Mouse (Mus musculus) gastrocnemius, postnatal 36 days (tissue): ENCODE results near the gene Dnmt3l. TPM values are rescaled to one million over a fixed set of nuclear protein-coding genes. Genes with fewer than 3 reads are reported as not detected.

Experiments
- DNase-seq, 2 experiments: peaks; one replicate each; pipeline ENCODE4 v3.0.0; 2022
- intact Hi-C: fragments of 180-260 bp; cut with DNase I; formaldehyde crosslinking; loops from one replicate; pipeline ENCODE4 v1.15.1; 2025
- total RNA-seq, 2 experiments: library from RNA; stranded (reverse); gene quantifications; 2 replicates each; pipeline ENCODE4 v1.2.3; 2021

The Dnmt3l gene
- total RNA-seq, 2 experiments from 2014 or later = not detected

- intact Hi-C loops = loop anchor here (5.0 kb wide), 1 partner anchor 134 kb away; no protein-coding TSS in a partner anchor
- DNase-seq = peak; percentile 32 to 60
Observed at GRCm38 (mm10) chr10:78028129-78028528, 13.6 kb upstream of the Dnmt3l start.

- intact Hi-C loops = loop anchor here (5.0 kb wide), 1 partner anchor 133 kb away; no protein-coding TSS in a partner anchor
- DNase-seq = no peak
Observed at GRCm38 (mm10) chr10:78029080-78029479, 12.7 kb upstream of the Dnmt3l start.

- intact Hi-C loops = no loop called here
- no peak for DNase-seq
Observed at GRCm38 (mm10) chr10:78031987-78032386, 9.8 kb upstream of the Dnmt3l start.

GRCm38 (mm10) chr10:78037139-78037538, 4.6 kb upstream of the Dnmt3l start:
- no peak for DNase-seq
- intact Hi-C loops = no loop called here

GRCm38 (mm10) chr10:78042096-78042495, 349 bp downstream of the Dnmt3l start:
- DNase-seq = no peak
- intact Hi-C loops = loop anchor here (2.0 kb wide), 1 partner anchor 57 kb away; no protein-coding TSS in a partner anchor

GRCm38 (mm10) chr10:78042697-78043405, 1.1 kb downstream of the Dnmt3l start:
- intact Hi-C loops = loop anchor here (2.0 kb wide), 1 partner anchor 56 kb away; no protein-coding TSS in a partner anchor
- DNase-seq = no peak

GRCm38 (mm10) chr10:78043406-78043836, 1.7 kb downstream of the Dnmt3l start, which contains the start of gene Aire:
TSS of gene Aire (minus strand) at chr10:78043610.
- peak in 1 of 2 experiments; percentile 45 for DNase-seq
- intact Hi-C loops = loop anchor here (2.0 kb wide), 1 partner anchor 55 kb away; no protein-coding TSS in a partner anchor

- intact Hi-C loops = no loop called here
- no peak for DNase-seq
Observed at GRCm38 (mm10) chr10:78044531-78044930, 2.8 kb downstream of the Dnmt3l start.

- intact Hi-C loops = no loop called here
- no peak for DNase-seq
Observed at GRCm38 (mm10) chr10:78046388-78046787, 4.6 kb downstream of the Dnmt3l start.

GRCm38 (mm10) chr10:78048061-78048730, 6.4 kb downstream of the Dnmt3l start:
- intact Hi-C loops = no loop called here
- DNase-seq = no peak

GRCm38 (mm10) chr10:78049519-78050035, 7.8 kb downstream of the Dnmt3l start:
- intact Hi-C loops = no loop called here
- no peak for DNase-seq

- DNase-seq = no peak
- intact Hi-C loops = no loop called here
Observed at GRCm38 (mm10) chr10:78054633-78055565, 13.2 kb downstream of the Dnmt3l start.

GRCm38 (mm10) chr10:78057056-78057455, 15.3 kb downstream of the Dnmt3l start:
- intact Hi-C loops = no loop called here
- DNase-seq = no peak

GRCm38 (mm10) chr10:78063122-78063521, 21.4 kb downstream of the Dnmt3l start:
- intact Hi-C loops = no loop called here
- no peak for DNase-seq

GRCm38 (mm10) chr10:78067226-78067625, 25.5 kb downstream of the Dnmt3l start:
- DNase-seq = no peak
- intact Hi-C loops = no loop called here

- intact Hi-C loops = loop anchor here (2.0 kb wide), 1 partner anchor 92 kb away; no protein-coding TSS in a partner anchor
- no peak for DNase-seq
Observed at GRCm38 (mm10) chr10:78068541-78068940, 26.8 kb downstream of the Dnmt3l start.

- peak; percentile 66 to 73 for DNase-seq
- intact Hi-C loops = loop anchor here (2.0 kb wide), 1 partner anchor 91 kb away; no protein-coding TSS in a partner anchor
Observed at GRCm38 (mm10) chr10:78069101-78070011, 27.6 kb downstream of the Dnmt3l start, which contains the start of gene Icosl. TSS of gene Icosl (plus strand) at chr10:78069302.

GRCm38 (mm10) chr10:78074151-78074550, 32.4 kb downstream of the Dnmt3l start:
- DNase-seq = no peak
- intact Hi-C loops = no loop called here

GRCm38 (mm10) chr10:78074977-78075376, 33.2 kb downstream of the Dnmt3l start:
- intact Hi-C loops = no loop called here
- no peak for DNase-seq
